Mouse (Mus musculus) G1E (cell line): Measurements from ENCODE around the gene Psmb5.

Experiments
- CTCF ChIP-seq: IDR thresholded peaks from 2 replicates; pipeline ENCODE4 v1.5.1; 2012; ENCODE audit warnings: low read depth, low read length, inconsistent platforms, mixed read lengths
- GATA1 ChIP-seq: IDR thresholded peaks from 2 replicates; pipeline ENCODE4 v1.6.1; 2012; ENCODE audit warnings: borderline replicate concordance, low read length, inconsistent platforms, mixed read lengths
- POLR2AphosphoS5 ChIP-seq: IDR thresholded peaks from 2 replicates; pipeline ENCODE4 v1.6.1; 2012; ENCODE audit warnings: low read depth, low read length, inconsistent platforms; ENCODE audit not compliant: insufficient replicate concordance
- TAL1 ChIP-seq: conservative IDR thresholded peaks from 2 replicates; pipeline ENCODE4 v1.6.1; 2012; ENCODE audit warnings: low read depth, low read length, inconsistent platforms, mixed read lengths

- TF ChIP-seq CTCF (peak; percentile 99), POLR2AphosphoS5 (no peak), GATA1 (no peak), TAL1 (no peak)
Observed at GRCm38 (mm10) chr14:54636954-54637353, 19.1 kb upstream of the Psmb5 start.
